Mouse (Mus musculus) lung, adult 2 months (tissue): Measurements from ENCODE around the gene Usp28. TPM values are rescaled to one million over a fixed set of nuclear protein-coding genes. Genes with fewer than 3 reads are reported as not detected.

Experiments used
- DNase-seq: peaks from one replicate; pipeline ENCODE4 v3.0.0; 2022
- H3K4me1 ChIP-seq: fragments of 200-500 bp; 2 replicates; pipeline ENCODE4 v1.6.1; 2011; ENCODE audit warnings: low read length; ENCODE audit not compliant: control insufficient read depth, insufficient read depth
- H3K4me3 ChIP-seq: fragments of 200-500 bp; replicated peaks from 2 replicates; pipeline ENCODE3; 2011; ENCODE audit warnings: low read depth, mild to moderate bottlenecking, control low read depth, low read length; ENCODE audit errors: extremely low read depth
- CTCF ChIP-seq: fragments of 200-500 bp; IDR thresholded peaks from 2 replicates; pipeline ENCODE4 v1.5.1; 2011; ENCODE audit warnings: mild to moderate bottlenecking, low read length, control low read depth; ENCODE audit not compliant: insufficient read depth
- POLR2A ChIP-seq: fragments of 200-500 bp; IDR thresholded peaks from 2 replicates; pipeline ENCODE4 v1.6.1; 2011; ENCODE audit warnings: low read depth, mild to moderate bottlenecking, control low read depth, low read length, borderline replicate concordance; ENCODE audit errors: extremely low read depth
- WGBS: fragments of 180-500 bp; shearing (Covaris S2); methylation state at CpG from one replicate; pipeline ENCODE4 v1.1.7; 2018; 5-methylcytosine and 5-hydroxymethylcytosine counted together
- polyA plus RNA-seq: library from polyadenylated mRNA; depleted of rRNA; stranded (reverse); fragments of >200 nt; gene quantifications from 2 replicates; pipeline ENCODE4 v1.2.3, GENCODE M21; 2012

Gene Usp28
- polyA plus RNA-seq, 1 experiment: 12.9 TPM

DNA sequence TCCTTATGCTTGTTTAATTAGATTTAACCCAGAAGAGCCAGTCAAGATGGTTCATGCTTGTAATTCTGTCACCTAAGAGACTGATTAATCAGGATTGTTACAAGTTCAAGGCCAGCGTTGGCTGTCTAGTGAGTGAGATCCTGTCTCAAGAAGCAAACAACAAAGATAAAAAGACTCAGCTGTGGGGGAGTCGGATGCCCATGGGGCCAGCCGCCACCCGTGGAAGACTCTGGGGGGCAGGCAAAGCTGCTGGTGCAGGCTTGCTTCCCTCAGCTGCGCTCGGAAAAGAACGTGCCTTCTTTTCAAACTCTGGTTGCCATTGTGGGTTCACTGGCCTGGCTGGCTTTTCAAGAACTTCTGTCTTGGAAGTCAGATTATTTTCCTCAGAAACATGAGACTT is 30.6 kb downstream of the Usp28 start:
- no peaks in the 10 kb centered on the region for H3K4me1 ChIP-seq
- TF ChIP-seq POLR2A (no peak), CTCF (no peak)
- H3K4me3 ChIP-seq: no peak overlapping the region
- no peak for DNase-seq
- 84% methylated on average over 7 of the region's 7 CpGs for WGBS

DNA sequence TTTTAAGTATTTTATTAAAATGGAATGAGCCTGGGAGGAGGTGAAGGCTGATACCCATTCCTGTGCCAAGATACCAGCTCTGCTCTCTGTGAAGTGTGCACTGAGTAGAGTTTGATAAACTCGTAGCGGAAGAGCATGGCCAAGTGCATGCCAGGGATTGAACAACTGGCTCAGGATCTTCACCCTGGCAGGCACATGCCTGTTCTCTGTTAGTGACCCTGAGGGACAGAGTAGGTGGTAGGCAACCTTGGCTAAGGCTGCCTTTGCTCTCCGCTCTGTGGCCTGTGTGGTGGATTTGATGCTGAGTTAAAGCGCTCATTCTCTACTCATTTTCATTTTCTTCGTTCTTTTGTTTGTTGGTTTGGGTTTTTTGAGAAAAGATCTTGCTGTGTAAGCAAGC is 36.1 kb downstream of the Usp28 start:
- DNase-seq: no peak
- H3K4me3 ChIP-seq: no peak overlapping the region
- WGBS: 90% methylated on average over 5 of the region's 5 CpGs
- TF ChIP-seq POLR2A: no peak
- TF ChIP-seq CTCF: no peak
- H3K4me1 ChIP-seq: no peaks in the 10 kb centered on the region

- no peaks in the 10 kb centered on the region for H3K4me1 ChIP-seq
- WGBS: 82% methylated on average over 5 of the region's 5 CpGs
- no peak overlapping the region for H3K4me3 ChIP-seq
- TF ChIP-seq POLR2A (no peak), CTCF (no peak)
- no peak for DNase-seq
These were observed 38.8 kb downstream of the Usp28 start for GRCm38 (mm10) chr9:49023956-49024355.

DNA sequence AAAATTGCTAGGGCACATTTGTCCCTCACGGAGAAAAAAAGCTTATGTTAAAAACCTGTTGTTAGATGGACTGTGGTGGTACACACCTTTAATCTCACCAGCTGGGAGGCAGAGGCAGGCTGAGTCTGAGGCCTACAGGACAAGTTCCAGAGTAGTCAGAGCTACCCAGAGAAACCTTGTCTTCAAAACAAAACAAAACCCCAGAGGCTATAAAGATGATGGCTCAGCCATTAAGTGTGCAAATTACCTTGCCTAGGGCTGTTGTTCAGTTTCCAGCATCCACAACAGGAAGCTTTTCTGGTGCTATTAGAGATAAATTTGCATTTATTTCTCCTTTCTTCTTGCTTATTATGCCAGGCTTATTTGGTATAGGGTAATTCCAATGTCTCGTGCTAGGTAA is 39.4 kb downstream of the Usp28 start:
- Histone ChIP-seq H3K4me1 (no peaks in the 10 kb centered on the region), H3K4me3 (no peak overlapping the region)
- TF ChIP-seq POLR2A (no peak), CTCF (no peak)
- no peak for DNase-seq
- 93% methylated on average over 2 of the region's 2 CpGs for WGBS

GRCm38 (mm10) chr9:49034764-49035163 is 49.6 kb downstream of the Usp28 start:
- DNase-seq: no peak
- H3K4me1 ChIP-seq: no peaks in the 10 kb centered on the region
- no peak for TF ChIP-seq POLR2A
- no peak for TF ChIP-seq CTCF
- no peak overlapping the region for H3K4me3 ChIP-seq
- 90% methylated on average over 4 of the region's 4 CpGs for WGBS

DNA sequence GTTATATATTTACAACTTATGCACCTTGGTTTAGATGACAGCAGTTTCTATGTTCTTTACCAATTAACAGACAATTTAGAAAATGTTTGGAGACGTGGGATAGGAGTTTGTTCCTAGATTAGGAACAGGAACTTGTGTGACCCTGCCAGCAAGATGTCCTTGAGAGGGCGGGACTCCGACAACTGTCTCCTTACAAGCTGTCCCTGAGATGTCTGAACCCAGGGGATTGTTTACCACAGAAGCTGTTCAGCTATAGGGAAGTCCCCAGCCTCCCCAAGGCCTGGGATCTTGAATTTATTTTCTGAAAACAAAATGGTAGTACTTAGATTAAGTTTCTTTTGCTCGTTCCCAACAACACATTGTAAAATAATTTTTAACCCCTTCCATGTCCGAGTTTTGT is 65.7 kb downstream of the Usp28 start:
- 57% methylated on average over 5 of the region's 5 CpGs for WGBS
- no peak overlapping the region for H3K4me3 ChIP-seq
- TF ChIP-seq CTCF: no peak
- TF ChIP-seq POLR2A: no peak
- H3K4me1 ChIP-seq: no peaks in the 10 kb centered on the region
- DNase-seq: no peak

GRCm38 (mm10) chr9:49051349-49051748 is 66.2 kb downstream of the Usp28 start:
- Histone ChIP-seq H3K4me3 (no peak overlapping the region), H3K4me1 (0 out of 2 replicates have a peak, but pooled peaks cover 4% of the 10 kb centered on the region)
- DNase-seq: peak; percentile 31
- WGBS: 5% methylated on average over 5 of the region's 5 CpGs
- no peak for TF ChIP-seq POLR2A
- peak; percentile 87 for TF ChIP-seq CTCF

DNA sequence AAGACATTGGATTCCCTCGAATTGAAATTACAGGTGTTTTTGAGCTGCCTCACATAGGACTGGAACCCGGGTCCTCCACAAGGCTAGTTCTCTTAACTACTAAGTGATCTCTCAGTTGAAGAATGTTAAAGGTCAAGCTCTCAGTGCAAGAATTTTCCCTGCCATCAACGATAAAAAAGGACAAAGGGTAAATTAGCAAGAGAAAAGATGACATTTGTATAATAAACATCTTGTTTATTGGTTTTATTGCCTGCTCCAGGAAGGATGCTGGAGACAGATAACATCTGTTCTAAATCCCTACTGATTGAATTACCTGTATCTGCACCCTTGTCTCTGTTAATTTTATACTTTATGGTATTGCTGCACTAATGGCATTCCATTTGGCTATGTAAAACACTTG is 68.9 kb downstream of the Usp28 start:
- TF ChIP-seq POLR2A (no peak), CTCF (no peak)
- Histone ChIP-seq H3K4me1 (0 out of 2 replicates have a peak, but pooled peaks cover 4% of the 10 kb centered on the region), H3K4me3 (no peak overlapping the region)
- DNase-seq: no peak
- 72% methylated on average over 3 of the region's 3 CpGs for WGBS

- TF ChIP-seq POLR2A: peak; percentile 71; the same call in 1 of the 2 replicates
- TF ChIP-seq CTCF: no peak
- Histone ChIP-seq H3K4me1 (peaks cover 6% of the 10 kb centered on the region; the same call in 1 of the 2 replicates), H3K4me3 (peak within 1 kb of the TSS; percentile 95)
- DNase-seq: peak; percentile 89
- under 1% methylated on average over 53 of the region's 53 CpGs for WGBS
These were observed 70.4 kb downstream of the Usp28 start, which contains the start of gene Zw10 for GRCm38 (mm10) chr9:49055333-49056205. Gene Zw10 (plus strand): TSS chr9:49055613.

DNA sequence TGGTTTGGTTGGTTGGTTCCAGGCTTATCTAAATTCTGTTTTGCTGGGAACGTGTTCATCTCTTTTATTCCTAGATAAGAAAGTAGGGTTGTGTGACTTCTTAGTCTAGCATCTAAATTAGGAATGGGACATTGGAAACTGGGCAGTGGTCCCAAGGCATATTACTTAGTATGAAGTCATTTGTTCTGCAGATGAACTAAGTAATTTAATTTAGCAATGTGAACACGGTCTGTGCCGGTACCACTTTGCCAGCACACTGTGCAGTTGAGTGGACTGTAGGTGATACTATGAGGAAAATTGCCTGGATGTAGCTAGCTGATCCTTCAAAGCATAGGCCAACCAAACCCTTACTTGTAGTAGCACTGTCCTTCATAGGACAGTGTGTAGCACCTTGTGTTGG is 91.7 kb downstream of the Usp28 start:
- no peak overlapping the region for H3K4me3 ChIP-seq
- WGBS: 78% methylated on average over 3 of the region's 3 CpGs
- no peak for DNase-seq
- no peaks in the 10 kb centered on the region for H3K4me1 ChIP-seq
- no peak for TF ChIP-seq CTCF
- no peak for TF ChIP-seq POLR2A
